Mouse (Mus musculus): ENCODE data around the gene Elmo1. TPM values are rescaled to one million over a fixed set of nuclear protein-coding genes. Genes with fewer than 3 reads are reported as not detected.

The Elmo1 gene
- polyA plus RNA-seq, 1 experiment from 2014 or later = 10.1 TPM

- H3K4me3 ChIP-seq = no peak overlapping the region
- H3K9ac ChIP-seq = no peak overlapping the region
- H3K9me3 ChIP-seq (replicated peaks) = no peaks in the 10 kb centered on the region
- no peaks in the 10 kb centered on the region for H3K27me3 ChIP-seq
- no peak overlapping the region for H3K4me2 ChIP-seq
- H3K36me3 ChIP-seq = no peaks in the 10 kb centered on the region
- H3K27ac ChIP-seq = no peak overlapping the region
- 88% methylated on average over 10 of the region's 10 CpGs for WGBS
- no peaks in the 10 kb centered on the region; the same call in 1 of the 2 replicates for H3K4me1 ChIP-seq (replicated peaks)
- no peak for ATAC-seq (replicated peaks; ENCODE audit: insufficient number of reproducible peaks, insufficient read depth, low FRiP score, low read depth)
These were observed 35.4 kb downstream of the Elmo1 start for GRCm38 (mm10) chr13:20125845-20126244.

GRCm38 (mm10) chr13:20127553-20127952 is 37.2 kb downstream of the Elmo1 start:
- Histone ChIP-seq H3K27ac (no peak overlapping the region), H3K4me1 (replicated peaks) (peaks cover 3% of the 10 kb centered on the region; the same call in 1 of the 2 replicates), H3K4me2 (no peak overlapping the region), H3K4me3 (no peak overlapping the region), H3K9ac (no peak overlapping the region), H3K36me3 (no peaks in the 10 kb centered on the region), H3K27me3 (no peaks in the 10 kb centered on the region), H3K9me3 (replicated peaks) (no peaks in the 10 kb centered on the region)
- WGBS = 70% methylated on average over 4 of the region's 4 CpGs
- ATAC-seq (replicated peaks; ENCODE audit: insufficient number of reproducible peaks, insufficient read depth, low FRiP score, low read depth) = 0 out of 2 replicates have a peak, but pooled peaks have one; percentile 43

DNA sequence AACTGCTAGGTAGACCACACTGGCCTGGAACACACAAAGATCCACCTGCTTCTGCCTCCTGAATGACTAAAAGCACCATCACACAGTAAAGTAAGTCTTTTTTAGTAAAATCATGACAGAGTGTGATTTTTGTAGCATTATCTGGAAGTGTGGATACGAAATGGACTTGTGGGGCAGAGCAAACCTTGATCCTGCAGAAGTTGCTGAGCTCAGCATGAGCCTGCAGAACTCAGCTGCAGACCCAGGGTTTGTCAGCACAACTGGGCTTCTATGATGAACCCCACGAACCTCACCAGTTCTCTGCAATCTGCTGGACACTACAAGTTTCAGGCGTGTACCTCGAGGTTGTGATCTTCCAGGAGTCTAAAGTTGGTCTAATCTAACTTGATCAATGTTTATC is 37.7 kb downstream of the Elmo1 start:
- WGBS = 74% methylated on average over 4 of the region's 4 CpGs
- Histone ChIP-seq H3K9me3 (replicated peaks) (no peaks in the 10 kb centered on the region), H3K4me1 (replicated peaks) (peaks cover 9% of the 10 kb centered on the region; the same call in 1 of the 2 replicates), H3K4me2 (no peak overlapping the region), H3K36me3 (no peaks in the 10 kb centered on the region), H3K27me3 (no peaks in the 10 kb centered on the region), H3K4me3 (no peak overlapping the region), H3K27ac (no peak overlapping the region), H3K9ac (no peak overlapping the region)
- no peak for ATAC-seq (replicated peaks; ENCODE audit: insufficient number of reproducible peaks, insufficient read depth, low FRiP score, low read depth)

GRCm38 (mm10) chr13:20130731-20131130 is 40.3 kb downstream of the Elmo1 start:
- no peak overlapping the region for H3K9ac ChIP-seq
- WGBS = 73% methylated on average over 3 of the region's 3 CpGs

GRCm38 (mm10) chr13:20131322-20131997 is 41.1 kb downstream of the Elmo1 start:
- Histone ChIP-seq H3K27ac (no peak overlapping the region), H3K9me3 (replicated peaks) (no peaks in the 10 kb centered on the region), H3K4me2 (no peak overlapping the region), H3K9ac (no peak overlapping the region), H3K4me3 (no peak overlapping the region), H3K4me1 (replicated peaks) (peaks cover 20% of the 10 kb centered on the region), H3K27me3 (no peaks in the 10 kb centered on the region), H3K36me3 (no peaks in the 10 kb centered on the region)
- 75% methylated on average over 5 of the region's 5 CpGs for WGBS
- no peak for ATAC-seq (replicated peaks; ENCODE audit: insufficient number of reproducible peaks, insufficient read depth, low FRiP score, low read depth)

More at GRCm38 (mm10) chr13:20130731-20131130, 40.3 kb downstream of the Elmo1 start:
- Histone ChIP-seq H3K36me3 (no peaks in the 10 kb centered on the region), H3K27me3 (no peaks in the 10 kb centered on the region), H3K4me1 (replicated peaks) (peaks cover 20% of the 10 kb centered on the region), H3K4me2 (no peak overlapping the region), H3K4me3 (no peak overlapping the region), H3K27ac (no peak overlapping the region), H3K9me3 (replicated peaks) (no peaks in the 10 kb centered on the region)
- no peak for ATAC-seq (replicated peaks; ENCODE audit: insufficient number of reproducible peaks, insufficient read depth, low FRiP score, low read depth)

- H3K27ac ChIP-seq = no peak overlapping the region
- no peak overlapping the region for H3K4me2 ChIP-seq
- H3K36me3 ChIP-seq = no peaks in the 10 kb centered on the region
- no peak overlapping the region for H3K9ac ChIP-seq
- peaks cover 20% of the 10 kb centered on the region for H3K4me1 ChIP-seq (replicated peaks)
- H3K9me3 ChIP-seq (replicated peaks) = no peaks in the 10 kb centered on the region
- H3K27me3 ChIP-seq = no peaks in the 10 kb centered on the region
- H3K4me3 ChIP-seq = no peak overlapping the region
- WGBS = 81% methylated on average over 4 of the region's 4 CpGs
- no peak for ATAC-seq (replicated peaks; ENCODE audit: insufficient number of reproducible peaks, insufficient read depth, low FRiP score, low read depth)
These were observed 41.6 kb downstream of the Elmo1 start for GRCm38 (mm10) chr13:20131998-20132371.

DNA sequence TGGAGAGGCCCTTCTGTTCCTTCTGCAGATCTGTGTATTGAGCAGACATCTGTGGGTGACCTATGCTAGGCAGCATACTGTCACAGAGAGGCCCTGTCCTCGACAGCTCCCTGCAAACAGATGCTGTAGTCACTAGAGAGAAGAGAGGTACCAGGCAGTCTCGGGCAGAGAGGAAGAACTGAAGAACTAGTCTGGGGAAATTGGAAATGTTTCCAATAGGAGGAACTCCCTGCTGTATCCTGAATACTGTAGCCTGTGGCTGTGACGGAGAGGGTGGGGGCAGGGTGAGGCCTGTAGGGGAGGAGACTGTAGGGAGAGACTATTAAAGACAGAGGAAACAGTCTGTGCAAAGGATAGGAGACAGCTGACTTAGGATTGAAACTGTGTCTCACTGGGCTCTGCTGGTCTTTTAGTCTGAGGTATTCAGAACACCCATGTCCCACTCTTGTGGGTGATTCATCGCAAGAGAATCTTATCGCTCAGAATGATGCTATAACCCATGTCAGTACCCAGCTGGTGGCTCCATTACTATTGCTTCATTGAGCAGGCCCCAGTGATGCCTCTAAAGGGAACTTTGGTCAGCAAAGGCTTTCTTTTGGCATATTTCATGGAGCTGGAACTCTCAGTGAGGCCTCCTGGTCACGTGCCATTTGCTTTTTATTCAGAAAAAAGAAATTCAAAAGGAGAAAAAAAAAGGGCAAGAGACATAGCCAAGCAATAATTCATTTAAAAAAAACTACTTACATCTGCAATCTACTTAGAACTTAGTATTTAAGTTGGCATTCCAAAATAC is 43.4 kb downstream of the Elmo1 start:
- peaks cover 20% of the 10 kb centered on the region for H3K4me1 ChIP-seq (replicated peaks)
- no peaks in the 10 kb centered on the region for H3K9me3 ChIP-seq (replicated peaks)
- H3K9ac ChIP-seq = no peak overlapping the region
- H3K36me3 ChIP-seq = no peaks in the 10 kb centered on the region
- peak overlapping the region; percentile 68 for H3K27ac ChIP-seq
- 44% methylated on average over 6 of the region's 6 CpGs for WGBS
- no peak overlapping the region for H3K4me2 ChIP-seq
- peak; percentile 54 for ATAC-seq (replicated peaks; ENCODE audit: insufficient number of reproducible peaks, insufficient read depth, low FRiP score, low read depth)
- H3K4me3 ChIP-seq = no peak overlapping the region
- no peaks in the 10 kb centered on the region for H3K27me3 ChIP-seq

DNA sequence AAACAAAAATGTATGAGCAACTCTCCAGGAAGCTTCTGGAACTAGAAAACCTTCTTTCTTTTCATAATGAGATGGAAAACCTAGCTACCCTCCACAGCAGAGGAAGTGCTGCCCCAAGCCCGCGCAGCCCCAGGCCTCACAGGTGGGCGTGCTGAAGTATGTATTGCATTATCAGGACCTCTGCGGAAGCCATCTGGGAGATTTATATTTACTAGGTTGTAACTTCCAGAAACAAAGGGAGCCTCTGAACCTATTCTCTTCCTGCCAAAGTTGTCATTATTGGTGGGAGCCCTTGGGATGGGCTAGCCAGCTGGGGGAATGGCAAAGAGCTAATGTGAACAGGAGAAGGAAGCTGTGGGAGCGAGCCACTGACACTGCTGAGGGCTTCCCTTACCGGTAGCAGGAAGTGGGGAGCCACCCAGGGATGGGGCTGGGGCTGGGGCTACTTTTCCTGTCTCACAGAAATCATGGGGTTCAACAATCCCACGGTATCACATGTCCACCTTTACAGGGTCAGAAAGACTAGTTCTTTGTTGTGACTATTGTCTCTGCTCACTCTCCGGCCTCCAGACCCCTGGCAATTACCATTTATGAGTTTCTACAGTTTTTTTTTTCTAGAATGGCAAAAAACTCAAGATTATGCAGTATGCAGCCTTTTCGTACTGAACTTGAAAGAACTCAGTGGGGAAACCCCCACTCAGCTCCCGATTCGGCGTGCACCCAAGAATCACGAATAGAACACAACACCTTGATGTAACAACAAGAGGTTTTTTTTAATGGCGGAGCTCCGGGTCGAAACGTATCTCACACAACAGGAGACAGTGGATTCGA is 44.2 kb downstream of the Elmo1 start:
- Histone ChIP-seq H3K4me1 (replicated peaks) (peaks cover 25% of the 10 kb centered on the region), H3K9ac (no peak overlapping the region), H3K36me3 (no peaks in the 10 kb centered on the region), H3K9me3 (replicated peaks) (no peaks in the 10 kb centered on the region), H3K4me2 (no peak overlapping the region), H3K4me3 (no peak overlapping the region), H3K27me3 (no peaks in the 10 kb centered on the region), H3K27ac (peak overlapping the region; percentile 68)
- 76% methylated on average over 18 of the region's 18 CpGs for WGBS
- ATAC-seq (replicated peaks; ENCODE audit: insufficient number of reproducible peaks, insufficient read depth, low FRiP score, low read depth) = peak; percentile 63

- peaks cover 21% of the 10 kb centered on the region for H3K4me1 ChIP-seq (replicated peaks)
These were observed 46.4 kb downstream of the Elmo1 start for GRCm38 (mm10) chr13:20136753-20137152.

DNA sequence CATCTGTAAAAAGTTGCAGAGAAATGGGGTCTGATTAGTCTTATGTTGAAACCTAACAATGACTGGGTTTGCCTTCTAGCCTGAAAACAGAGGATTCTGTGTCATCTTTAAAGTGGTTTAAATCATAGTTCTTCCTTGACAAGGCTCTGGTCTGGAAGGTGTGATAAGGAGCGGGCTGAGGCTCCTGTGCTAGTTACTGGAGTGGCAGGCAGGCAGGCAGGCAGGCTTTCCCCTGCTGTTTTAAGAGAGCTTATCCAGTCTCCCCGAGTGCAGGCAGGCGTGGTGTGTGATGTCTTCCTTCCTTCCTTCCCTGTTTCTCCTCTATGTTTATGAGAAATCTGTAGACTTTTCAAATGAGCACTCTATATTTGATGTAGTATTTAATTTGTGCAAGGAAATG is 48.1 kb downstream of the Elmo1 start:
- H3K9me3 ChIP-seq (replicated peaks) = no peaks in the 10 kb centered on the region
- H3K4me3 ChIP-seq = no peak overlapping the region
- H3K27me3 ChIP-seq = no peaks in the 10 kb centered on the region
- no peaks in the 10 kb centered on the region for H3K36me3 ChIP-seq
- 16% methylated on average over 3 of the region's 3 CpGs for WGBS
- no peak for ATAC-seq (replicated peaks; ENCODE audit: insufficient number of reproducible peaks, insufficient read depth, low FRiP score, low read depth)
- no peak overlapping the region for H3K27ac ChIP-seq
- peaks cover 16% of the 10 kb centered on the region for H3K4me1 ChIP-seq (replicated peaks)
- H3K9ac ChIP-seq = no peak overlapping the region
- H3K4me2 ChIP-seq = no peak overlapping the region

More at GRCm38 (mm10) chr13:20136753-20137152, 46.4 kb downstream of the Elmo1 start:
- no peak overlapping the region for H3K4me2 ChIP-seq
- no peak overlapping the region for H3K9ac ChIP-seq
- no peak overlapping the region for H3K27ac ChIP-seq
- H3K9me3 ChIP-seq (replicated peaks) = no peaks in the 10 kb centered on the region
- H3K27me3 ChIP-seq = no peaks in the 10 kb centered on the region
- ATAC-seq (replicated peaks; ENCODE audit: insufficient number of reproducible peaks, insufficient read depth, low FRiP score, low read depth) = no peak
- no peaks in the 10 kb centered on the region for H3K36me3 ChIP-seq
- H3K4me3 ChIP-seq = no peak overlapping the region

GRCm38 (mm10) chr13:20139060-20139459 is 48.7 kb downstream of the Elmo1 start:
- WGBS = 50% methylated on average over 6 of the region's 6 CpGs
- no peak for ATAC-seq (replicated peaks; ENCODE audit: insufficient number of reproducible peaks, insufficient read depth, low FRiP score, low read depth)

More at GRCm38 (mm10) chr13:20139060-20139459, 48.7 kb downstream of the Elmo1 start:
- Histone ChIP-seq H3K4me2 (no peak overlapping the region), H3K4me3 (no peak overlapping the region), H3K36me3 (no peaks in the 10 kb centered on the region), H3K9ac (no peak overlapping the region), H3K27ac (no peak overlapping the region), H3K4me1 (replicated peaks) (peaks cover 10% of the 10 kb centered on the region; the same call in 1 of the 2 replicates), H3K27me3 (no peaks in the 10 kb centered on the region), H3K9me3 (replicated peaks) (no peaks in the 10 kb centered on the region)

All from heart, embryonic 15.5 days (tissue).